Mouse (Mus musculus) adipocyte (in vitro differentiated cells): ENCODE data around the gene Git2.

Experiments
- DNase-seq: peaks from one replicate; pipeline ENCODE4 v3.0.0-alpha.2; 2016; ENCODE audit warnings: low spot score

The Git2 gene

GRCm38 (mm10) chr5:114681717-114682116 is 93.6 kb downstream of the Git2 start:
- DNase-seq: no peak

GRCm38 (mm10) chr5:114680676-114681285 is 94.5 kb downstream of the Git2 start:
- DNase-seq: no peak

- no peak for DNase-seq
Observed at GRCm38 (mm10) chr5:114679841-114680591, 95.3 kb downstream of the Git2 start.
